Mouse (Mus musculus) hindbrain, postnatal 0 days (tissue): Measurements from ENCODE around the gene Glce. TPM values are rescaled to one million over a fixed set of nuclear protein-coding genes. Genes with fewer than 3 reads are reported as not detected.

Experiments used
- ATAC-seq: fragments of 200-750 bp; cut with Nextera tagmentation; 2 replicates; pipeline ENCODE4 v1.8.0; 2017; ENCODE audit warnings: mild to moderate bottlenecking, moderate TSS enrichment, moderate library complexity
- DNase-seq: peaks from one replicate; pipeline ENCODE4 v3.0.0-alpha.2; 2015; ENCODE audit warnings: low spot score
- H3K27ac ChIP-seq: fragments of 300-500 bp; sonication (generic); 2 replicates; pipeline ENCODE4 v1.5.1; 2014; ENCODE audit warnings: mild to moderate bottlenecking
- H3K27me3 ChIP-seq: fragments of 300-500 bp; sonication (generic); 2 replicates; pipeline ENCODE4 v1.6.1; 2014; ENCODE audit warnings: low read length, mixed read lengths; ENCODE audit not compliant: insufficient read depth
- H3K36me3 ChIP-seq: fragments of 300-500 bp; sonication (generic); 2 replicates; pipeline ENCODE4 v1.6.1; 2014; ENCODE audit warnings: low read length, mixed read lengths; ENCODE audit not compliant: insufficient read depth
- H3K4me1 ChIP-seq: fragments of 300-500 bp; sonication (generic); 2 replicates; pipeline ENCODE4 v1.6.1; 2014; ENCODE audit warnings: antibody characterized with exemption, low read length, mixed read lengths; ENCODE audit not compliant: insufficient read depth
- H3K4me2 ChIP-seq: fragments of 300-500 bp; sonication (generic); 2 replicates; pipeline ENCODE4 v1.6.1; 2014; ENCODE audit warnings: low read depth, mild to moderate bottlenecking, low read length, moderate library complexity, mixed read lengths
- H3K4me3 ChIP-seq: fragments of 300-500 bp; sonication (generic); 2 replicates; pipeline ENCODE4 v1.5.1; 2014; ENCODE audit warnings: low read length
- H3K9ac ChIP-seq: fragments of 300-500 bp; sonication (generic); replicated peaks from 2 replicates; pipeline ENCODE4 v1.6.1; 2014; ENCODE audit warnings: mild to moderate bottlenecking, low read length, moderate library complexity, mixed read lengths
- H3K9me3 ChIP-seq: fragments of 300-500 bp; sonication (generic); 2 replicates; pipeline ENCODE4 v1.6.1; 2016; ENCODE audit warnings: low read length, mixed read lengths
- CTCF ChIP-seq: IDR thresholded peaks from 2 replicates; pipeline ENCODE4 v1.5.1; 2016; ENCODE audit warnings: antibody characterized with exemption, control low read depth, low read depth
- WGBS: fragments of 180-500 bp; shearing (Covaris S2); extraction: QIAGEN DNeasy Blood & Tissue Kit; methylation state at CpG from one replicate; pipeline ENCODE4 v1.1.7; 2014; 5-methylcytosine and 5-hydroxymethylcytosine counted together
- polyA plus RNA-seq: library from polyadenylated mRNA; unstranded; fragments of >200 nt; fragmentation: Nextera tagmentation; extraction: Ambion mirVana; gene quantifications from 2 replicates; pipeline ENCODE4 v1.2.1, GENCODE M21; 2015
- total RNA-seq: library from RNA; depleted of rRNA; stranded (reverse); fragments of >200 nt; gene quantifications from 2 replicates; pipeline ENCODE4 v1.2.3, GENCODE M21; 2014

Glce gene
- total and polyA plus RNA-seq, 2 experiments from 2014 or later = 21.0 to 42.1 TPM

DNA sequence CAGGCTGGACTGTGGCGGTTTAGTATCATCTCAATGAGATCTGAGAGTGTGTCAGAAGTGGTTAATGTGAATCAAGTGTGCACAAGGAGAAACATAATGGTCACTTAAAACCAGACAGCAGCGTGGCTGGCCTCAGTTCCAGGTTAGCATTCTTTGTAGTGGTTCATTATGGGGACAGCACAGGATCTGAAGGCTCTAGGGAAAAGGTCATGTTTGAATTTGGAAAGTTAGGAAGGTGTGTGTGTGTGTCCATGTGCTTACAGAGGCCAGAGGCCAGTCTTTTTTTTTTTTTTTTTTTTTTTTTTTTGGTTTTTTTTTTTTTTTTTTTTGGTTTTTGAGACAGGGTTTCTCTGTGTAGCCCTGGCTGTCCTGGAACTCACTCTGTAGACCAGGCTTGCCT is 22.7 kb upstream of the Glce start:
- H3K27ac ChIP-seq = no peak overlapping the region
- no peak overlapping the region for H3K4me3 ChIP-seq
- H3K9ac ChIP-seq = no peak overlapping the region
- no peak for ATAC-seq
- no peaks in the 10 kb centered on the region for H3K9me3 ChIP-seq
- H3K4me2 ChIP-seq = no peak overlapping the region
- no peak for TF ChIP-seq CTCF
- DNase-seq = no peak
- WGBS = 89% methylated on average over 2 of the region's 2 CpGs
- no peaks in the 10 kb centered on the region for H3K36me3 ChIP-seq
- no peaks in the 10 kb centered on the region for H3K27me3 ChIP-seq
- no peaks in the 10 kb centered on the region for H3K4me1 ChIP-seq

GRCm38 (mm10) chr9:62143428-62143827 is 21.0 kb upstream of the Glce start:
- Histone ChIP-seq H3K27me3 (no peaks in the 10 kb centered on the region), H3K4me2 (no peak overlapping the region), H3K4me3 (no peak overlapping the region), H3K4me1 (no peaks in the 10 kb centered on the region), H3K36me3 (no peaks in the 10 kb centered on the region), H3K27ac (no peak overlapping the region), H3K9ac (no peak overlapping the region), H3K9me3 (no peaks in the 10 kb centered on the region)
- ATAC-seq = no peak
- no peak for DNase-seq
- WGBS = 66% methylated on average over 7 of the region's 7 CpGs
- no peak for TF ChIP-seq CTCF

- H3K27ac ChIP-seq = no peak overlapping the region
- WGBS = 58% methylated on average over 7 of the region's 7 CpGs
- ATAC-seq = no peak
Measured at GRCm38 (mm10) chr9:62139027-62139426, 16.6 kb upstream of the Glce start.

GRCm38 (mm10) chr9:62137259-62137658 is 14.8 kb upstream of the Glce start:
- TF ChIP-seq CTCF = no peak
- Histone ChIP-seq H3K9me3 (no peaks in the 10 kb centered on the region), H3K36me3 (no peaks in the 10 kb centered on the region), H3K27me3 (no peaks in the 10 kb centered on the region), H3K4me2 (no peak overlapping the region), H3K27ac (peak overlapping the region; percentile 69), H3K9ac (no peak overlapping the region), H3K4me3 (no peak overlapping the region), H3K4me1 (peaks cover 8% of the 10 kb centered on the region)
- DNase-seq (peak; percentile 80), ATAC-seq (peak; percentile 69)
- WGBS = 15% methylated on average over 8 of the region's 8 CpGs

More at GRCm38 (mm10) chr9:62139027-62139426, 16.6 kb upstream of the Glce start:
- Histone ChIP-seq H3K27me3 (no peaks in the 10 kb centered on the region), H3K4me1 (peaks cover 8% of the 10 kb centered on the region), H3K9me3 (no peaks in the 10 kb centered on the region), H3K36me3 (no peaks in the 10 kb centered on the region), H3K4me3 (no peak overlapping the region), H3K4me2 (no peak overlapping the region), H3K9ac (no peak overlapping the region)
- TF ChIP-seq CTCF = no peak
- no peak for DNase-seq

- no peak for DNase-seq
- Histone ChIP-seq H3K9me3 (no peaks in the 10 kb centered on the region), H3K4me2 (no peak overlapping the region), H3K27me3 (no peaks in the 10 kb centered on the region), H3K4me3 (no peak overlapping the region), H3K27ac (no peak overlapping the region), H3K9ac (no peak overlapping the region), H3K36me3 (no peaks in the 10 kb centered on the region), H3K4me1 (no peaks in the 10 kb centered on the region)
- no peak for TF ChIP-seq CTCF
- ATAC-seq = no peak
- WGBS = 85% methylated on average over 4 of the region's 4 CpGs
Measured at GRCm38 (mm10) chr9:62132005-62132782, 9.7 kb upstream of the Glce start.

- Histone ChIP-seq H3K4me1 (no peaks in the 10 kb centered on the region), H3K27me3 (no peaks in the 10 kb centered on the region), H3K4me2 (no peak overlapping the region), H3K36me3 (no peaks in the 10 kb centered on the region), H3K9me3 (no peaks in the 10 kb centered on the region), H3K4me3 (no peak overlapping the region), H3K27ac (no peak overlapping the region), H3K9ac (no peak overlapping the region)
- 90% methylated on average over 5 of the region's 5 CpGs for WGBS
- ATAC-seq = no peak
- TF ChIP-seq CTCF = no peak
- DNase-seq = no peak
Measured at GRCm38 (mm10) chr9:62130746-62131145, 8.3 kb upstream of the Glce start.

- no peaks in the 10 kb centered on the region for H3K36me3 ChIP-seq
- H3K27me3 ChIP-seq = no peaks in the 10 kb centered on the region
- no peak for TF ChIP-seq CTCF
- DNase-seq (no peak), ATAC-seq (no peak)
- H3K4me1 ChIP-seq = 0 out of 2 replicates have a peak, but pooled peaks cover 4% of the 10 kb centered on the region
- no peak overlapping the region for H3K4me3 ChIP-seq
- no peaks in the 10 kb centered on the region for H3K9me3 ChIP-seq
- no peak overlapping the region for H3K27ac ChIP-seq
- 82% methylated on average over 2 of the region's 2 CpGs for WGBS
- H3K4me2 ChIP-seq = no peak overlapping the region
- no peak overlapping the region for H3K9ac ChIP-seq
Measured at GRCm38 (mm10) chr9:62128056-62128455, 5.6 kb upstream of the Glce start.
